Mouse (Mus musculus) limb, embryonic 14.5 days (tissue): Measurements from ENCODE around the gene Robo2. TPM values are rescaled to one million over a fixed set of nuclear protein-coding genes. Genes with fewer than 3 reads are reported as not detected.

Experiments used
- ATAC-seq: fragments of 200-750 bp; cut with Nextera tagmentation; 2 replicates; pipeline ENCODE4 v1.8.0; 2017; ENCODE audit warnings: low read depth, moderate number of reproducible peaks, moderate TSS enrichment; ENCODE audit not compliant: low FRiP score
- DNase-seq: peaks from one replicate; pipeline ENCODE4 v3.0.0-alpha.2; 2015; ENCODE audit warnings: low spot score
- H3K27ac ChIP-seq: fragments of 300-500 bp; sonication (generic); replicated peaks from 2 replicates; pipeline ENCODE4 v1.5.1; 2014; ENCODE audit warnings: low read depth, mild to moderate bottlenecking, low read length, moderate library complexity, mixed read lengths
- H3K27me3 ChIP-seq: fragments of 300-500 bp; sonication (generic); 2 replicates; pipeline ENCODE4 v1.6.1; 2014; ENCODE audit warnings: low read length, mixed read lengths; ENCODE audit not compliant: control insufficient read depth, insufficient read depth
- H3K36me3 ChIP-seq: fragments of 300-500 bp; sonication (generic); 2 replicates; pipeline ENCODE4 v1.6.1; 2014; ENCODE audit warnings: mild to moderate bottlenecking, low read length, moderate library complexity, mixed read lengths; ENCODE audit not compliant: control insufficient read depth, insufficient read depth
- H3K4me1 ChIP-seq: fragments of 300-500 bp; sonication (generic); 2 replicates; pipeline ENCODE4 v1.6.1; 2014; ENCODE audit warnings: antibody characterized with exemption, low read length, mixed read lengths; ENCODE audit not compliant: control insufficient read depth, insufficient read depth
- H3K4me2 ChIP-seq: fragments of 300-500 bp; sonication (generic); replicated peaks from 2 replicates; pipeline ENCODE4 v1.6.1; 2014; ENCODE audit warnings: low read depth, mild to moderate bottlenecking, low read length, moderate library complexity; ENCODE audit not compliant: severe bottlenecking
- H3K4me3 ChIP-seq: fragments of 300-500 bp; sonication (generic); replicated peaks from 2 replicates; pipeline ENCODE4 v1.5.1; 2014; ENCODE audit warnings: low read length
- H3K9ac ChIP-seq: fragments of 300-500 bp; sonication (generic); 2 replicates; pipeline ENCODE4 v1.6.1; 2014; ENCODE audit warnings: mild to moderate bottlenecking, low read depth, low read length, moderate library complexity; ENCODE audit not compliant: severe bottlenecking
- H3K9me3 ChIP-seq: fragments of 300-500 bp; sonication (generic); 2 replicates; pipeline ENCODE4 v1.6.1; 2016; ENCODE audit warnings: low read length; ENCODE audit not compliant: control insufficient read depth
- POLR2A ChIP-seq: fragments of 200-500 bp; IDR thresholded peaks from 2 replicates; pipeline ENCODE4 v1.8.0; 2012; ENCODE audit warnings: inconsistent platforms, mild to moderate bottlenecking, moderate library complexity, borderline replicate concordance; ENCODE audit not compliant: insufficient read depth, insufficient read length; ENCODE audit errors: extremely low read depth
- WGBS: fragments of 180-500 bp; shearing (Covaris S2); extraction: QIAGEN DNeasy Blood & Tissue Kit; methylation state at CpG from one replicate; pipeline ENCODE4 v1.1.7; 2014; 5-methylcytosine and 5-hydroxymethylcytosine counted together
- polyA plus RNA-seq, 2 experiments: library from polyadenylated mRNA; depleted of rRNA in 1 of 2; stranded (reverse) in 1 of 2; unstranded in 1 of 2; fragments of >200 nt; fragmentation: Nextera tagmentation in 1 of 2; extraction: Ambion mirVana in 1 of 2; gene quantifications; 2 replicates each; pipeline versions ENCODE4 v1.2.1 to v1.2.3; 2012 to 2014

Gene Robo2
- polyA plus RNA-seq, 2 experiments: 52.6 to 68.8 TPM

GRCm38 (mm10) chr16:74274596-74274995, 137.0 kb downstream of the Robo2 start:
- DNase-seq: no peak

GRCm38 (mm10) chr16:74272993-74273392, 138.6 kb downstream of the Robo2 start:
- ATAC-seq: no peak
- no peak overlapping the region for H3K27ac ChIP-seq
- H3K4me3 ChIP-seq: no peak overlapping the region

More at GRCm38 (mm10) chr16:74274596-74274995, 137.0 kb downstream of the Robo2 start:
- no peaks in the 10 kb centered on the region for H3K9me3 ChIP-seq
- no peak overlapping the region for H3K4me3 ChIP-seq
- H3K27ac ChIP-seq: no peak overlapping the region
- H3K4me2 ChIP-seq: no peak overlapping the region
- H3K9ac ChIP-seq: no peak overlapping the region
- ATAC-seq: no peak
- TF ChIP-seq POLR2A: no peak
- WGBS: 91% methylated on average over 1 of the region's 1 CpGs
- no peaks in the 10 kb centered on the region for H3K36me3 ChIP-seq
- H3K27me3 ChIP-seq: no peaks in the 10 kb centered on the region
- H3K4me1 ChIP-seq: no peaks in the 10 kb centered on the region

GRCm38 (mm10) chr16:74258241-74258640, 153.4 kb downstream of the Robo2 start:
- no peak for TF ChIP-seq POLR2A
- H3K36me3 ChIP-seq: no peaks in the 10 kb centered on the region
- ATAC-seq: no peak
- no peaks in the 10 kb centered on the region for H3K4me1 ChIP-seq
- no peak overlapping the region for H3K9ac ChIP-seq
- no peak overlapping the region for H3K27ac ChIP-seq
- DNase-seq: no peak
- no peak overlapping the region for H3K4me2 ChIP-seq
- H3K27me3 ChIP-seq: no peaks in the 10 kb centered on the region
- no peak overlapping the region for H3K4me3 ChIP-seq
- 71% methylated on average over 2 of the region's 2 CpGs for WGBS
- H3K9me3 ChIP-seq: no peaks in the 10 kb centered on the region

More at GRCm38 (mm10) chr16:74272993-74273392, 138.6 kb downstream of the Robo2 start:
- no peak for TF ChIP-seq POLR2A
- Histone ChIP-seq H3K36me3 (no peaks in the 10 kb centered on the region), H3K4me1 (no peaks in the 10 kb centered on the region), H3K9me3 (no peaks in the 10 kb centered on the region), H3K9ac (no peak overlapping the region), H3K4me2 (no peak overlapping the region), H3K27me3 (no peaks in the 10 kb centered on the region)
- DNase-seq: no peak
- WGBS: 53% methylated on average over 4 of the region's 4 CpGs

GRCm38 (mm10) chr16:74244452-74244851, 167.2 kb downstream of the Robo2 start:
- Histone ChIP-seq H3K4me1 (no peaks in the 10 kb centered on the region), H3K27me3 (no peaks in the 10 kb centered on the region), H3K9ac (no peak overlapping the region), H3K9me3 (no peaks in the 10 kb centered on the region), H3K4me2 (no peak overlapping the region), H3K36me3 (no peaks in the 10 kb centered on the region), H3K4me3 (no peak overlapping the region), H3K27ac (no peak overlapping the region)
- DNase-seq (no peak), ATAC-seq (no peak)
- no peak for TF ChIP-seq POLR2A
- WGBS: 91% methylated on average over 5 of the region's 5 CpGs

- Histone ChIP-seq H3K4me2 (no peak overlapping the region), H3K36me3 (no peaks in the 10 kb centered on the region), H3K27ac (no peak overlapping the region), H3K27me3 (no peaks in the 10 kb centered on the region), H3K4me1 (no peaks in the 10 kb centered on the region), H3K9ac (no peak overlapping the region), H3K4me3 (no peak overlapping the region), H3K9me3 (no peaks in the 10 kb centered on the region)
- DNase-seq (no peak), ATAC-seq (no peak)
- no peak for TF ChIP-seq POLR2A
- WGBS: 87% methylated on average over 1 of the region's 1 CpGs
Observed at GRCm38 (mm10) chr16:74241534-74241933, 170.1 kb downstream of the Robo2 start.
